Mouse (Mus musculus): ENCODE measurements around the gene E2f3. TPM values are rescaled to one million over a fixed set of nuclear protein-coding genes. Genes with fewer than 3 reads are reported as not detected.

E2f3 gene
- total and polyA plus RNA-seq, 2 experiments from 2014 or later: 3.8 to 6.8 TPM

- H3K27me3 ChIP-seq (ENCODE audit: control insufficient read depth, insufficient read depth, low read length): no peaks in the 10 kb centered on the region
- H3K9me3 ChIP-seq (replicated peaks; ENCODE audit: control insufficient read depth, low read length): no peaks in the 10 kb centered on the region
- no peaks in the 10 kb centered on the region for H3K4me1 ChIP-seq (ENCODE audit: control insufficient read depth, insufficient read depth)
- no peak overlapping the region for H3K9ac ChIP-seq (replicated peaks; ENCODE audit: low read depth, low read length)
- DNase-seq (ENCODE audit: low spot score) (no peak), ATAC-seq (ENCODE audit: insufficient read depth, low read depth) (no peak)
- 97% methylated on average over 3 of the region's 3 CpGs for WGBS
- no peak overlapping the region for H3K4me3 ChIP-seq (ENCODE audit: low read depth, low read length)
- no peak overlapping the region for H3K27ac ChIP-seq (ENCODE audit: low read depth)
- peaks cover 88% of the 10 kb centered on the region for H3K36me3 ChIP-seq (replicated peaks; ENCODE audit: control insufficient read depth, insufficient read depth, low read length)
- H3K4me2 ChIP-seq (ENCODE audit: low read depth, low read length): no peak overlapping the region
- TF ChIP-seq CTCF (IDR thresholded peaks at IDR 0.05; ENCODE audit: low read depth) (no peak), EP300 (IDR thresholded peaks at IDR 0.05; ENCODE audit: low read depth) (no peak)
These were observed 74.7 kb downstream of the E2f3 start for GRCm38 (mm10) chr13:29911141-29911540.

DNA sequence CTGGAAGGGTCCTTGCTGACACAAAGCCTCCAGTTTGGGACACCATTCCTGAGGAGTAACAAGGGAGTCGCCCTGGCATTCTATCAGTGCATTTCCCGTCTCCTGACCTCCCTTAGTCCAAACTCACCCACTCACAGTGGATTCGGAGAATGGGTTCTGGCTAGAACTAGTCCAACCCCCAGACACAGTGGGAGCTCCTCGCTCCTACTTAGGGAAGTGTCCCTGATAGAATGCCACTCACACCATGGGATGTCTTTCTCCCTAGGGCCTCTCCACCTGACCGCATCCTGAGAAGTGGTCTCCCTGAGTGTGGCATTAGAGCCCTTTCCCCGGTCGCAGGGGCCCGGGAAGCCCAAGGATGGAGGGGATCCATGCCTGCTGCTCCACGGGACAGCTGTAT lies 77.4 kb downstream of the E2f3 start:
- H3K27ac ChIP-seq (ENCODE audit: low read depth): no peak overlapping the region
- TF ChIP-seq CTCF (IDR thresholded peaks at IDR 0.05; ENCODE audit: low read depth) (no peak), EP300 (IDR thresholded peaks at IDR 0.05; ENCODE audit: low read depth) (no peak)
- DNase-seq (ENCODE audit: low spot score): no peak
- no peak overlapping the region for H3K4me2 ChIP-seq (ENCODE audit: low read depth, low read length)
- no peak overlapping the region for H3K9ac ChIP-seq (replicated peaks; ENCODE audit: low read depth, low read length)
- ATAC-seq (ENCODE audit: insufficient read depth, low read depth): no peak
- 0 out of 2 replicates have a peak, but pooled peaks cover 3% of the 10 kb centered on the region for H3K9me3 ChIP-seq (replicated peaks; ENCODE audit: control insufficient read depth, low read length)
- peaks cover 67% of the 10 kb centered on the region for H3K36me3 ChIP-seq (replicated peaks; ENCODE audit: control insufficient read depth, insufficient read depth, low read length)
- no peaks in the 10 kb centered on the region for H3K4me1 ChIP-seq (ENCODE audit: control insufficient read depth, insufficient read depth)
- H3K4me3 ChIP-seq (ENCODE audit: low read depth, low read length): no peak overlapping the region
- 97% methylated on average over 9 of the region's 9 CpGs for WGBS
- H3K27me3 ChIP-seq (ENCODE audit: control insufficient read depth, insufficient read depth, low read length): no peaks in the 10 kb centered on the region

DNA sequence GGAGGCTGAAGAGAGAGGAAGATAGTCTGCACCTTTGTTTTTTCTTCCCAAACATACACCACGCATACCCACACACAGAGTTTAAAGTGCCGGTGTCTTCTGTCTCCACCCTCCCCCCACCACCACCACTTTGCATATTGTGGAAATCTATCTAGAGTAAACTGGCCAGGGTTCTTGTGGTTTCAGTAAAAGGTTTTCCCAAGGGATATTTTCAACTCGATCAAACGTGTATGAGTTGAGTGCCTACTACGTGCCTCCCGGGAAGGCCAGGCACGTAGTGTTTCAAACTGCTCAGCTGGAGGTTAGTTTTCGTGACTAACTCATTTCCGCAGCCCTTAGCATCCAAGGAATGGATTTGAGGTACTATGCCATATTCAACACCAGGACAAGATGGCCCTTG lies 77.9 kb downstream of the E2f3 start:
- H3K9me3 ChIP-seq (replicated peaks; ENCODE audit: control insufficient read depth, low read length): 0 out of 2 replicates have a peak, but pooled peaks cover 3% of the 10 kb centered on the region
- no peaks in the 10 kb centered on the region for H3K4me1 ChIP-seq (ENCODE audit: control insufficient read depth, insufficient read depth)
- H3K9ac ChIP-seq (replicated peaks; ENCODE audit: low read depth, low read length): no peak overlapping the region
- H3K4me3 ChIP-seq (ENCODE audit: low read depth, low read length): no peak overlapping the region
- peaks cover 62% of the 10 kb centered on the region for H3K36me3 ChIP-seq (replicated peaks; ENCODE audit: control insufficient read depth, insufficient read depth, low read length)
- no peak for ATAC-seq (ENCODE audit: insufficient read depth, low read depth)
- no peak for TF ChIP-seq CTCF (IDR thresholded peaks at IDR 0.05; ENCODE audit: low read depth)
- WGBS: 91% methylated on average over 9 of the region's 9 CpGs
- no peak overlapping the region for H3K27ac ChIP-seq (ENCODE audit: low read depth)
- H3K4me2 ChIP-seq (ENCODE audit: low read depth, low read length): no peak overlapping the region
- no peaks in the 10 kb centered on the region for H3K27me3 ChIP-seq (ENCODE audit: control insufficient read depth, insufficient read depth, low read length)
- no peak for DNase-seq (ENCODE audit: low spot score)

DNA sequence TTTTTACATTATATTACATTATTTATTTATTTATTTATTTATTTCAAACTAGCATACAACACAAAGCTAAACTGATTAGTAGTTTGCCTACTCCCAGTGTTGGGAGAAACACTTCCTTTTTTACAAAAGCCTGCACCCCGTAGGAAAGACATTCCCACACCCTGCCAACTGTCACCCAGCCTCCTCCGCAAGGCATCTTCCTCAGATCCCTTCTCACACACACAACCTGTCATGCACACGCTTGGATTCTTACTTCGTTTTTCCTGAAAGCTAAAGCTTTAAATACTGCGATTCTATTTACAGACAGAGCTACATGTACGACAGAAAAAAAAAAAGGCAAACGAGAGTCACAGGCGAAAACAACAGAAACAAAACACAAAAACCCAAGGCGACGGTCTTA lies 79.1 kb downstream of the E2f3 start:
- H3K4me3 ChIP-seq (ENCODE audit: low read depth, low read length): no peak overlapping the region
- no peaks in the 10 kb centered on the region for H3K27me3 ChIP-seq (ENCODE audit: control insufficient read depth, insufficient read depth, low read length)
- H3K9me3 ChIP-seq (replicated peaks; ENCODE audit: control insufficient read depth, low read length): 0 out of 2 replicates have a peak, but pooled peaks cover 3% of the 10 kb centered on the region
- 94% methylated on average over 10 of the region's 10 CpGs for WGBS
- DNase-seq (ENCODE audit: low spot score): no peak
- no peak overlapping the region for H3K4me2 ChIP-seq (ENCODE audit: low read depth, low read length)
- no peak for ATAC-seq (ENCODE audit: insufficient read depth, low read depth)
- no peak overlapping the region for H3K27ac ChIP-seq (ENCODE audit: low read depth)
- no peak for TF ChIP-seq EP300 (IDR thresholded peaks at IDR 0.05; ENCODE audit: low read depth)
- no peak for TF ChIP-seq CTCF (IDR thresholded peaks at IDR 0.05; ENCODE audit: low read depth)
- peaks cover 50% of the 10 kb centered on the region for H3K36me3 ChIP-seq (replicated peaks; ENCODE audit: control insufficient read depth, insufficient read depth, low read length)
- H3K4me1 ChIP-seq (ENCODE audit: control insufficient read depth, insufficient read depth): no peaks in the 10 kb centered on the region
- H3K9ac ChIP-seq (replicated peaks; ENCODE audit: low read depth, low read length): no peak overlapping the region

GRCm38 (mm10) chr13:29903341-29903740 lies 82.5 kb downstream of the E2f3 start:
- Histone ChIP-seq H3K9ac (replicated peaks; ENCODE audit: low read depth, low read length) (no peak overlapping the region), H3K4me2 (ENCODE audit: low read depth, low read length) (no peak overlapping the region), H3K27me3 (ENCODE audit: control insufficient read depth, insufficient read depth, low read length) (no peaks in the 10 kb centered on the region), H3K4me3 (ENCODE audit: low read depth, low read length) (no peak overlapping the region), H3K4me1 (ENCODE audit: control insufficient read depth, insufficient read depth) (no peaks in the 10 kb centered on the region), H3K27ac (ENCODE audit: low read depth) (no peak overlapping the region), H3K9me3 (replicated peaks; ENCODE audit: control insufficient read depth, low read length) (0 out of 2 replicates have a peak, but pooled peaks cover 8% of the 10 kb centered on the region), H3K36me3 (replicated peaks; ENCODE audit: control insufficient read depth, insufficient read depth, low read length) (peaks cover 18% of the 10 kb centered on the region)
- DNase-seq (ENCODE audit: low spot score): no peak
- no peak for ATAC-seq (ENCODE audit: insufficient read depth, low read depth)
- TF ChIP-seq CTCF (IDR thresholded peaks at IDR 0.05; ENCODE audit: low read depth): no peak
- no peak for TF ChIP-seq EP300 (IDR thresholded peaks at IDR 0.05; ENCODE audit: low read depth)
- WGBS: 89% methylated on average over 1 of the region's 1 CpGs

GRCm38 (mm10) chr13:29902676-29903075 lies 83.2 kb downstream of the E2f3 start:
- ATAC-seq (ENCODE audit: insufficient read depth, low read depth): no peak
- H3K4me1 ChIP-seq (ENCODE audit: control insufficient read depth, insufficient read depth): no peaks in the 10 kb centered on the region
- H3K9me3 ChIP-seq (replicated peaks; ENCODE audit: control insufficient read depth, low read length): 0 out of 2 replicates have a peak, but pooled peaks cover 8% of the 10 kb centered on the region
- H3K4me2 ChIP-seq (ENCODE audit: low read depth, low read length): no peak overlapping the region
- no peak overlapping the region for H3K4me3 ChIP-seq (ENCODE audit: low read depth, low read length)
- 94% methylated on average over 1 of the region's 1 CpGs for WGBS
- no peak for TF ChIP-seq EP300 (IDR thresholded peaks at IDR 0.05; ENCODE audit: low read depth)
- no peak for TF ChIP-seq CTCF (IDR thresholded peaks at IDR 0.05; ENCODE audit: low read depth)
- no peak overlapping the region for H3K9ac ChIP-seq (replicated peaks; ENCODE audit: low read depth, low read length)
- no peaks in the 10 kb centered on the region for H3K27me3 ChIP-seq (ENCODE audit: control insufficient read depth, insufficient read depth, low read length)
- no peak overlapping the region for H3K27ac ChIP-seq (ENCODE audit: low read depth)
- no peak for DNase-seq (ENCODE audit: low spot score)
- H3K36me3 ChIP-seq (replicated peaks; ENCODE audit: control insufficient read depth, insufficient read depth, low read length): peaks cover 12% of the 10 kb centered on the region
